Mouse (Mus musculus) hindbrain, embryonic 10.5 days (tissue): ENCODE data around the gene Tomm40l. TPM values are rescaled to one million over a fixed set of nuclear protein-coding genes. Genes with fewer than 3 reads are reported as not detected.

Experiments
- DNase-seq: peaks from one replicate; pipeline ENCODE4 v3.0.0-alpha.2; 2017; ENCODE audit warnings: low spot score
- H3K27ac ChIP-seq: fragments of 300-500 bp; sonication (generic); 2 replicates; pipeline ENCODE4 v1.5.1; 2016; ENCODE audit warnings: mild to moderate bottlenecking, moderate library complexity
- H3K27me3 ChIP-seq: fragments of 300-500 bp; sonication (generic); 2 replicates; pipeline ENCODE4 v1.6.1; 2016; ENCODE audit warnings: mild to moderate bottlenecking; ENCODE audit not compliant: poor library complexity, insufficient read depth, severe bottlenecking
- H3K36me3 ChIP-seq: fragments of 300-500 bp; sonication (generic); 2 replicates; pipeline ENCODE4 v1.6.1; 2016; ENCODE audit warnings: mild to moderate bottlenecking, moderate library complexity
- H3K4me1 ChIP-seq: fragments of 300-500 bp; sonication (generic); replicated peaks from 2 replicates; pipeline ENCODE4 v1.6.1; 2016; ENCODE audit warnings: mild to moderate bottlenecking
- H3K4me3 ChIP-seq: fragments of 300-500 bp; sonication (generic); 2 replicates; pipeline ENCODE4 v1.5.1; 2016; ENCODE audit warnings: mild to moderate bottlenecking, moderate library complexity
- H3K9me3 ChIP-seq: fragments of 300-500 bp; sonication (generic); 2 replicates; pipeline ENCODE4 v1.6.1; 2016; ENCODE audit warnings: mild to moderate bottlenecking, moderate library complexity
- WGBS: fragments of 180-500 bp; shearing (Covaris S2); methylation state at CpG from one replicate; pipeline ENCODE4 v1.1.7; 2016; 5-methylcytosine and 5-hydroxymethylcytosine counted together
- polyA plus RNA-seq: library from polyadenylated mRNA; unstranded; fragments of >200 nt; fragmentation: Nextera tagmentation; extraction: Ambion mirVana; gene quantifications from 2 replicates; pipeline ENCODE4 v1.2.1, GENCODE M21; 2016

Gene Tomm40l
- 33.1 and 36.2 TPM in 2 replicates for polyA plus RNA-seq

- DNase-seq = peak; percentile 93
- Histone ChIP-seq H3K27me3 (0 out of 2 replicates have a peak, but pooled peaks cover 3% of the 10 kb centered on the region), H3K9me3 (no peaks in the 10 kb centered on the region), H3K27ac (peak within 1 kb of the TSS; percentile 88), H3K4me1 (peaks cover 25% of the 10 kb centered on the region), H3K4me3 (peak within 1 kb of the TSS; percentile 71), H3K36me3 (peaks cover 30% of the 10 kb centered on the region)
- 1% methylated on average over 28 of the region's 28 CpGs for WGBS
These were observed at the start of gene Tomm40l for GRCm38 (mm10) chr1:171222238-171223155. TSS of gene Tomm40l (minus strand) at chr1:171222514.

DNA sequence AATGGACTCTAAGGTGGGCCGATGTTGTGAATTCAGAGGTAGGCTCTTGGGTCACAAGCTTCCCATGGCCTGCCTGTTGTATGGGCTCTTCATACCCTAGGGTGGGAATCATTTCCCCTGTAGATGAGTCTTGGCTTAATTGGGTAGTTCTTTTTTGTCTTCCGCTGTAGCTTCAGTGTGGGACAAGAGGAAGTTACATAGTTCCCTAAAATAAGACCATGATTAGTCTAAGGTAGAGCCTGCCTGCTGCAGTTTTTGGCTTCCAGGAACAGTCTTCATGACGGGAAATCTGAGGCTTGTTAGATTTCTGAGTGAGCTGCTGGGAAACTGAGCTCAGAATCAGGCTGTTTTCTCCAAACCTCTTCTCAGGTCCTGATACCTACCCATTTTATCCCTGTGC lies 49.8 kb upstream of the Tomm40l start:
- peaks cover 55% of the 10 kb centered on the region for H3K36me3 ChIP-seq

GRCm38 (mm10) chr1:171271622-171272021 lies 49.3 kb upstream of the Tomm40l start:
- Histone ChIP-seq H3K36me3 (peaks cover 51% of the 10 kb centered on the region), H3K27ac (no peak overlapping the region)

More for the DNA sequence above, 49.8 kb upstream of the Tomm40l start:
- DNase-seq = no peak
- Histone ChIP-seq H3K4me1 (peaks cover 22% of the 10 kb centered on the region), H3K27ac (no peak overlapping the region), H3K4me3 (peak overlapping the region; percentile 63; the same call in 1 of the 2 replicates), H3K9me3 (no peaks in the 10 kb centered on the region), H3K27me3 (no peaks in the 10 kb centered on the region)
- 90% methylated on average over 3 of the region's 3 CpGs for WGBS

GRCm38 (mm10) chr1:171271196-171271595 lies 48.9 kb upstream of the Tomm40l start:
- WGBS = 62% methylated on average over 9 of the region's 9 CpGs
- H3K9me3 ChIP-seq = no peaks in the 10 kb centered on the region
- H3K27ac ChIP-seq = no peak overlapping the region
- no peaks in the 10 kb centered on the region for H3K27me3 ChIP-seq
- no peak for DNase-seq
- H3K4me3 ChIP-seq = peak overlapping the region; percentile 63
- H3K36me3 ChIP-seq = peaks cover 46% of the 10 kb centered on the region
- peaks cover 22% of the 10 kb centered on the region for H3K4me1 ChIP-seq

More at GRCm38 (mm10) chr1:171271622-171272021, 49.3 kb upstream of the Tomm40l start:
- Histone ChIP-seq H3K27me3 (no peaks in the 10 kb centered on the region), H3K4me3 (peak overlapping the region; percentile 63), H3K9me3 (no peaks in the 10 kb centered on the region), H3K4me1 (peaks cover 22% of the 10 kb centered on the region)
- 71% methylated on average over 10 of the region's 10 CpGs for WGBS
- no peak for DNase-seq

- Histone ChIP-seq H3K36me3 (peaks cover 40% of the 10 kb centered on the region), H3K4me1 (peaks cover 22% of the 10 kb centered on the region), H3K27ac (peak overlapping the region; percentile 84), H3K4me3 (peak overlapping the region; percentile 63), H3K9me3 (no peaks in the 10 kb centered on the region), H3K27me3 (no peaks in the 10 kb centered on the region)
- no peak for DNase-seq
- WGBS = under 1% methylated on average over 19 of the region's 19 CpGs
These were observed 48.2 kb upstream of the Tomm40l start for GRCm38 (mm10) chr1:171270573-171270900.

DNA sequence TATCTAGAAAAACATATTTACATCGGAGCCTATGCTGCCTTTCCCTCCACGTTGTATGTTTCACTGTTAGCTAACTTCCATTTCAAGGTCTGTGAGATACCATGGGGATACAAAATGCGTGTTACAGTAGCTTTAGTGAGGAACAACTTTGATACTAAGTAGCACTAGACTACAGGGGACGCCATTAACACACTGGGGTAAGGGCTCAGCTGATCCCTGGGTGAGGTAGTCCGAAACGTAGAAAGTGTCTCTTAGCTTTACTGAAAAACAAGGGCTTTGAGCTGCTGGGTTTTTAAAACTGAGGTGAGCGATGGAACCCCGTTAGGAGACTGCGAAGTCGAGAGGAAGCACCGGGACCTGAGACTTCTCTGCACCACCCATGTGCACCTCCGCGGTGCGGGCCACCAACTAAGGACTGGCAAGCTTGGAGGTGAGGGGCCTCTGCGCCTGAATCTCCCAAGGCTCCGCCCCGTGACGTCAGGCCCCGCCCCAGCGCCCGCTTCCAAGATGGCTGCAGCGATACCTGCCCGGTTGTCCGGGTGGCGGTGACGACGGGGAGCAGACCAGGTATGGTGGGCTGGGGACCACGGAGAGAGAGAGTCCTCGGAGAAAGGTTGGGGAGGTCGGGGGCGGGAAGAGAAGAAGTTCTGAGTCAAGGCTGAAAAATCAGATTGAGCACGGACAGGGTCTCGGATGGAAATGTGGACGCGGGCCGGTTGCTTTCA lies 47.7 kb upstream of the Tomm40l start, which contains the start of gene B4galt3:
B4galt3 (plus strand) TSS at position 481 of the 725 bp plus-strand sequence.
- no peaks in the 10 kb centered on the region for H3K27me3 ChIP-seq
- 3% methylated on average over 36 of the region's 36 CpGs for WGBS
- no peaks in the 10 kb centered on the region for H3K9me3 ChIP-seq
- H3K4me3 ChIP-seq = peak within 1 kb of the TSS; percentile 63
- peaks cover 22% of the 10 kb centered on the region for H3K4me1 ChIP-seq
- H3K36me3 ChIP-seq = peaks cover 35% of the 10 kb centered on the region
- DNase-seq = peak; percentile 95
- H3K27ac ChIP-seq = peak within 1 kb of the TSS; percentile 84

DNA sequence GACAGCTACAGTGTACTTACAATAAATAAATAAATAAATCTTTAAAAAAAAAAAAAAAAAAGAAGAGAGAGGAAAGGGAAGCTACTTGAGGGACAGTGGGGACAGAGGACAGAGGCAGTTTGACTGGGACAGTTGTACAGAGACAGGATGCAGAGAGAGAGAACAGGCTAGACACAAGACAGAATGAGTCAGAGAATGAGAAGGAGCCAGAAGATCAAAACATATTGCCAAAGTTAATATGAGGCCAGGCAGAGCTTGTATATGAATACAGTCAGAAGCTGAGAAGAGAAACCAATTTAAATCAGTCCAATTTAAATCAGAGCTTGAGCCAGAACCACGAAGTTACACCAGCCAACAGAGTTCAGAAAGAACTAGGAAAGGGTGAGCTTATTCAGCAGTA lies 46.0 kb upstream of the Tomm40l start:
- Histone ChIP-seq H3K36me3 (peaks cover 18% of the 10 kb centered on the region), H3K4me1 (peaks cover 26% of the 10 kb centered on the region), H3K9me3 (no peaks in the 10 kb centered on the region), H3K27ac (no peak overlapping the region), H3K4me3 (no peak overlapping the region), H3K27me3 (no peaks in the 10 kb centered on the region)
- WGBS = 62% methylated on average over 1 of the region's 1 CpGs
- DNase-seq = no peak

DNA sequence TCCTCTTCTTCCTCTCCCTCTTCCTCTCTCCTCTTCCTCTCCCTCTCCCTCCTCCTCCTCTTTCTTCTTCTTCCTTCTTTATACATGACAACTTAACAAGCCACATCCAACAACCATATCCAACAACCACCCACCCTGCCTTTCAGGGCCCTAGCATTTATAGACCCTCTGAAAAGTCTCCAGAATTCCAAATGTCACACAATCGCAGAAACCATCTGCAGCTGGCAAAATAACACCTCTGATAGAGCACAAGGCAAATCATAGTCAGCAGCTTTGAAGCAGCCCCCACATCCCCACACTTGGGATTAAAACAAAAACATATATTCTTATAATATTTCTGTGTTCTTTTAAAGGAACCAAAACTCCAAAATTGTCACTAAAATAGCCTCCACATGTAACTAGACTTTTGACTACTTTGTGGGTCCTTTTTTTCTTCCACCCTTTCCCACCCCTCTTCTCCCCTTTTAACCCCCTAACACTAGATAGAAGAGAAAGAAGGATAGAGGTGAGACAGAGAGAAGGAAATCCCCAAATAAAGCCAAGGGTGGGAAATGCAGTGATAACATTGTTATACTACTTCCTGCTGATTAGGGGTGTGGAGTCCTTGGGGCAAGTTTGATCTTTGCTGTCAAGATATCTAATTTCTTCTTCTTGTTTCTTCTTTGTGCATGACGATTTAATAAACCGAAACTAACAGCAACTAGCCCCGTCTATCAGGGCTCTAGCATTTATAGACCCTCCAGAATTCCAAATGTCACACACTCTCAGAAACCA lies 43.8 kb upstream of the Tomm40l start:
- no peak overlapping the region for H3K4me3 ChIP-seq
- H3K4me1 ChIP-seq = peaks cover 31% of the 10 kb centered on the region
- no peaks in the 10 kb centered on the region for H3K36me3 ChIP-seq
- 85% methylated on average over 4 of the region's 4 CpGs for WGBS
- no peak overlapping the region for H3K27ac ChIP-seq
- H3K9me3 ChIP-seq = no peaks in the 10 kb centered on the region
- no peaks in the 10 kb centered on the region for H3K27me3 ChIP-seq
- no peak for DNase-seq

DNA sequence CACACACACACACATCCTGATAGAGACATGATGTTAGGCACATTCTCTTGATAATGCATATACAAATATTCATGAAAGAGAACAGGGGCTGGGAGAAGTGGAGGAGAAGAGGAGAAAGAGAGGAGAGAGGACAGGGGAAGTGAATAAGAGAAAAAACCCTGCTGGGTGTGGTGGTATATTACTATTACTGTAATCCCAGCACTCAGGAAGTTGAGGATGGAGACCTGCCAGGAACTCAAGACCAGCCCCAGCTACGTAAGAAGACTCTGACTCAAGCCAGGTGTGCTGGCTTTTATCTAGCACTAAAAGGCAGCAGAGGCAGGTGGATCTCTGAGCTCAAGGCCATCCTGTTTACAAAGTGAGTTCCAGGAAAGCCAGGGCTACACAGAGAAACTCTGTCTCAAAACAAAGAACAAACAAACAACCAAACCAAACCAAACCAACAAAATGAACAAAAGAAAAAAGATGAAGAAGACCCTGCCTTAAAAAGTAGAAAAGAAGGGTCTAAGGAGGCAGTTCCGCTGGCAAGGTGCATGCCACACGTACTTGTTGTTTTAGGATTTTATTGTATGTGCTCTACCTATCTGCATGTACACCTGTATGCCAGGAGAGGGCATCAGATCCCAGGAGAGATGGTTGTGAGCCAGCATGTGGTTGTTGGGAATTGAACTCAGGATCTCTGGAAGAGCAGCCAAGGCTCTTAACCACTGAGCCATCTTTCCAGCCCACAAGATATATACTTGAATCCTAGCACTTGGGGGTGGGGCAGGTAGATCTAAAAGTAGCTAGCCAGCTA lies 41.5 kb upstream of the Tomm40l start:
- 84% methylated on average over 3 of the region's 3 CpGs for WGBS
- no peak for DNase-seq
- Histone ChIP-seq H3K4me3 (peak overlapping the region; percentile 41; the same call in 1 of the 2 replicates), H3K27ac (peak overlapping the region; percentile 40; the same call in 1 of the 2 replicates), H3K9me3 (no peaks in the 10 kb centered on the region), H3K27me3 (no peaks in the 10 kb centered on the region), H3K36me3 (peaks cover 5% of the 10 kb centered on the region), H3K4me1 (peaks cover 16% of the 10 kb centered on the region)

DNA sequence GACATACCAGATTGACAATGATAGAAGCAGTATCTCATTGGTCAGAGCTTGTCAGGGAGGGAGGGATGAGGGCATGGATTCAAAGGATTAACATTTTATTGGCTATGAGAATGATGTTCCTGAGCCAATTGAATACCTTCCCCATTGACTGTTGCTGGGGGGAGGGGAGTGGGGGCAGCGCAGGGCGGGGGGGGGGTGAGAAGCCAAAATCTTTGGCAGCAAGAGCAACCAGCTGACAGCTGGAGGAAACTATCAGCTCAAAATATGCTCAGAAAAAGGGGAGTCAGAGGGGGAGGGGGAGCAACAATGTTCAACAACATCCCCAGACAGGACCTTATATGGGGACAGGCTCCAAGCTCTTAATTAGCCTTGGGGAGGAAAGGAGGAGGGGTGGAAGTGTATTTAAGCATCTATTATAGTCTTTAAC lies 40.9 kb upstream of the Tomm40l start:
- Histone ChIP-seq H3K9me3 (no peaks in the 10 kb centered on the region), H3K4me1 (peaks cover 16% of the 10 kb centered on the region), H3K27ac (peak overlapping the region; percentile 76), H3K27me3 (no peaks in the 10 kb centered on the region), H3K4me3 (peak overlapping the region; percentile 41), H3K36me3 (peaks cover 11% of the 10 kb centered on the region)
- 2% methylated on average over 2 of the region's 2 CpGs for WGBS
- DNase-seq = peak; percentile 49

DNA sequence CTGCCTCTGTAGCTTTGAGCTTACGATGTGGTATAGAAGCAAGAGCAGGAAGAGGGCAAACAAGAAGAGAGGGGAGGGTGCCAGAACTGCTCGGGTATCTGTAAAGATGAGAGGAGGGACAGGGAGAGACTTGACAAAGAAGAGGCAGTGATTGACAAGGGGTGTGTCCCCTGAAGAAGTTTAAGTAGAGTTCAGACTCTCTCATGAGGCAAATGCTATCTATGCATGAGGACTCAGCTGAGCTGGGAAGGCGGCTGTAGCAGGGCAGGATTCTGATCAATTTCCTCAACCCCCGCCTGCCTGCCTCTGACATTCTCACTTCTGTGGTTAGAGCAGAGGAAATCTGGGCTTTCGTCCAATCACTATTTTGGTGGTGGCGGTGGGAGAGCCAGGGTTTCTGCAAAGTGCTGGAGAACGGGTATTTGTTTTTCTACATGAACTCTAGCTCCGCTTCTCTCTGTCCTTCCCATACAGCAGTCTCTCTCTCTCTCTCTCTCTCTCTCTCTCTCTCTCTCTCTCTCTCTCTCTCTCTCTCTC lies 40.3 kb upstream of the Tomm40l start:
- peak; percentile 36 for DNase-seq
- H3K4me1 ChIP-seq = peaks cover 16% of the 10 kb centered on the region

More for the DNA sequence above, 40.3 kb upstream of the Tomm40l start:
- 9% methylated on average over 8 of the region's 8 CpGs for WGBS
- peak overlapping the region; percentile 76 for H3K27ac ChIP-seq
- no peaks in the 10 kb centered on the region for H3K27me3 ChIP-seq
- peak overlapping the region; percentile 41 for H3K4me3 ChIP-seq
- H3K9me3 ChIP-seq = no peaks in the 10 kb centered on the region
- peaks cover 16% of the 10 kb centered on the region for H3K36me3 ChIP-seq
